Mouse (Mus musculus): ENCODE measurements around the gene Plekhg5. TPM values are rescaled to one million over a fixed set of nuclear protein-coding genes. Genes with fewer than 3 reads are reported as not detected.
A peak's percentile ranks its signal among the peaks of the same experiment; 100 is the strongest.

Plekhg5 gene
- total and polyA plus RNA-seq, 3 experiments: 11.5 to 20.5 (median 16.7) TPM

DNA sequence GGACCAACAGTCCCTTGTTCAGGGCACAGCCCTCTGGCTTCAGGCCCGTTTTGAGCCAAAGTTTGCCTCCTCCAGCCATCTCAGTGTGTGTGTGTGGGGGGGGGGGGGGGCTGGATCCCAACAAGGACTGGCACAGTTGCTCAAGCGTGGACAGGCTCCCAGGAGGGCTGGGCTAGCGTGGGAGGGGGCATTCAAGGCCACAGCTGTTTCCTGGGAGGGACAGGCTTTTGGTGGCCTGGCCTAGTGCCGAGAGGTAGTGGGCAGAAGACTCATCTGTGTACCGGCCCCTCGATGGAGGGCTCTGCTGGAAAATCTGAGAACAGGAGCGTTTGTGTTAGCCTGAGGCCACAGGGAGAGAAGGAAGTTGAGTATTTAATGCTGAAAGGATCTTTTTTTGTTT lies 7.6 kb downstream of the Plekhg5 start:
- no peaks in the 10 kb centered on the region for H3K4me1 ChIP-seq (ENCODE audit: control insufficient read depth, insufficient read depth, low read length)
- H3K27me3 ChIP-seq (ENCODE audit: control insufficient read depth, insufficient read depth, low read length): no peaks in the 10 kb centered on the region
- intact Hi-C loops (cut with DNase I): no loop called here
- H3K9ac ChIP-seq (ENCODE audit: low read depth, low read length): no peak overlapping the region
- H3K27ac ChIP-seq: no peak overlapping the region
- H3K79me2 ChIP-seq (replicated peaks; ENCODE audit: control insufficient read depth, insufficient read depth, low read length): no peaks in the 10 kb centered on the region
- 24% methylated on average over 7 of the region's 7 CpGs for WGBS
- DNase-seq: no peak
- H3K4me3 ChIP-seq: no peak overlapping the region
- TF ChIP-seq POLR2A (IDR thresholded peaks at IDR 0.05; ENCODE audit: insufficient read depth, low read depth, low read length): no peak
- no peaks in the 10 kb centered on the region for H3K36me3 ChIP-seq (ENCODE audit: control insufficient read depth, insufficient read depth, low read length)

DNA sequence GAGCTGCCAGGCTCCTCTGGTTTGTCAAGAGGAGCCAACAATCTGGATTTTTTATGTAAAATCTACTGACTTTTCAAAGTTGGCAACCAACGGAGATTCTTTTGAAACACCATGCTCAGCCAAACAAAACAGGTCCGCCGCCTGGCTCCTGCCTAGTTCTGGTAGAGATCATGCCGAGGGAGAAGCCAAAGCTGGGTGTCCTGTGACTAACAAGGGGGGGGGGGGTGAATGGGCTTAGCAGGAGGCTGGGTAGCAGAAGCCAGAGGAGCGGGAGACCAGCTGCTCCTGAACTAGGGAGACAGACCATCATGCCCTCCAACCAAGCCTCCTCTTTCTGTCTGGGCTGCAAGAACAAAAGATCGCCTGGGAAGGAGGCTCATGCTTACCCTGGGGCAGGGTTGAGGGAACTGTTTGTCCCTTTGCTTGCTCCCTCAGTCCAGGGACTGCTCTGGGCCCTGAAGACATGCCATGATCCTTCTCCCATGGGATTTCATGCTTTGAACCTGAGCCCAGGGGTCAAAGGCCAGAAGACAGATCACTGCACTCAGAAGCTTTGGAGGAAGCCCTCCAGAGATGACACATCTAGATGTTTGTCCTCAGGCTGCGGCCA lies 11.4 kb downstream of the Plekhg5 start:
- intact Hi-C loops (cut with DNase I): no loop called here

DNA sequence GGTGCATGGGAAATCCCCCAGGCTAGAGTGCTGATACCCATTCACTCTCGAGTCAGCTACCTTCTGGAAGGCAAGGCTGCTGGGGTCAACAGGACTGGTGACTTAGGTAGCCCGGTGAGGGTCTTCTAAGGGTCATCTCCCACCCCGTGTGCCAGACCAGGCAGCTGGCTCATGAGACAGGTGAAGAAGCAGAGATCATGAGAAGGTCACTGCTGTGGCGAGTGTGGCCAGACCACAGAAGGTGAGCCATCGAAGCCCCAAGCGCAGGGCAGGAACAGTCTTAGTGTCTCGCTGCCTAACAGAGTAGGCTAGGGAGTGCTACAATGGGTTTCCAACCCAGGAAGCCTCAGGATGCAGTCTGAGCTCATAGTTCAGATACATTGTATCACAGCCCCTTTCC lies 12.3 kb downstream of the Plekhg5 start:
- H3K36me3 ChIP-seq (ENCODE audit: control insufficient read depth, insufficient read depth, low read length): no peaks in the 10 kb centered on the region
- H3K4me3 ChIP-seq: no peak overlapping the region
- no peak for TF ChIP-seq POLR2A (IDR thresholded peaks at IDR 0.05; ENCODE audit: insufficient read depth, low read depth, low read length)
- TF ChIP-seq CTCF (IDR thresholded peaks at IDR 0.05): no peak
- TF ChIP-seq EP300 (IDR thresholded peaks at IDR 0.05; ENCODE audit: insufficient read depth, low read depth, low read length): no peak
- H3K9ac ChIP-seq (ENCODE audit: low read depth, low read length): no peak overlapping the region
- 88% methylated on average over 7 of the region's 7 CpGs for whole genome bisulfite sequencing
- no peak overlapping the region for H3K27ac ChIP-seq
- no peaks in the 10 kb centered on the region; the same call in 1 of the 2 replicates for H3K79me2 ChIP-seq (replicated peaks; ENCODE audit: control insufficient read depth, insufficient read depth, low read length)
- peaks cover 3% of the 10 kb centered on the region for H3K4me1 ChIP-seq (ENCODE audit: control insufficient read depth, insufficient read depth, low read length)
- DNase-seq: no peak
- intact Hi-C loops (cut with DNase I): no loop called here
- H3K27me3 ChIP-seq (ENCODE audit: control insufficient read depth, insufficient read depth, low read length): no peaks in the 10 kb centered on the region

More for the DNA sequence above, 11.4 kb downstream of the Plekhg5 start:
- DNase-seq: peak in 1 of 2 experiments; percentile 25
- no peaks in the 10 kb centered on the region; the same call in 1 of the 2 replicates for H3K79me2 ChIP-seq (replicated peaks; ENCODE audit: control insufficient read depth, insufficient read depth, low read length)
- WGBS: 64% methylated on average over 7 of the region's 7 CpGs
- H3K4me1 ChIP-seq (ENCODE audit: control insufficient read depth, insufficient read depth, low read length): peaks cover 3% of the 10 kb centered on the region
- H3K27me3 ChIP-seq (ENCODE audit: control insufficient read depth, insufficient read depth, low read length): no peaks in the 10 kb centered on the region
- H3K4me3 ChIP-seq: no peak overlapping the region
- no peaks in the 10 kb centered on the region for H3K36me3 ChIP-seq (ENCODE audit: control insufficient read depth, insufficient read depth, low read length)
- H3K27ac ChIP-seq: no peak overlapping the region
- TF ChIP-seq CTCF (IDR thresholded peaks at IDR 0.05) (no peak), EP300 (IDR thresholded peaks at IDR 0.05; ENCODE audit: insufficient read depth, low read depth, low read length) (no peak), POLR2A (IDR thresholded peaks at IDR 0.05; ENCODE audit: insufficient read depth, low read depth, low read length) (no peak)
- no peak overlapping the region for H3K9ac ChIP-seq (ENCODE audit: low read depth, low read length)

DNA sequence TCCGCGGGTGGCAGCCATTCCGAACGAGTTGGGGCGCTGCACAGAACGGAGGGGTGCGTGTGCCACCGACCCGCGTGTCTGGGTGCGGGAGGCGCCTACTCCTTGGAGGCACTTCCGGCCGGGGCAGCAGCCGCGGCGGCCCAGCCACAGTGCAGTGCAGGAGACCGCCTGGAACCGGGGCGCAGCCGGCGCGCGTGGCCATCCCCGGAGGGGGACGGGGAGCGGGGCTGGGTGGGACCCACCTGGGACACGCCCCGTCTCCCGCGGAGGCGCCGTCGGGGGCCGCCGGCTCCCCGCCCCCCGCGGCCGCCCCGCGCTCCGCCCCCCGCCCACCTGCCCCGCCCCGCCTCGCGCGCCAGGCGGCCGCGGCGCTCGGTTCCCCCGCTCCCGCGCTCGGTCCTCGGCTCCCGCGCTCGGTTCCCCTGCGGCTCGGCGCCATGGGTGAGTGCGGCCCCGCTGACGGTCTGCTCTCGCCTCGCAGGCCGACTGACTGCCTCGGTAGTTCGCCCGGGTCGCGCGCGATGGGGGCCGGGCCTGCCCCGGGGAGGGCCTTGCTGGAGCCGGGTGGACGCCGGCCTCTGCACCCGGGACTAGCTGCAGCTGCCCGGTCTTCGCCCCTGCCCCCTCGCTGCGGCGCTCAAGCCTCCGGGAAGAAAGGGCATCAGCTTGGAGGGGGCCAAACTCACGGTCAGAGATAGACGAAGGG lies 14.4 kb downstream of the Plekhg5 start:
- Histone ChIP-seq H3K79me2 (replicated peaks; ENCODE audit: control insufficient read depth, insufficient read depth, low read length) (no peaks in the 10 kb centered on the region; the same call in 1 of the 2 replicates), H3K27me3 (ENCODE audit: control insufficient read depth, insufficient read depth, low read length) (no peaks in the 10 kb centered on the region), H3K4me3 (peak overlapping the region; percentile 78), H3K36me3 (ENCODE audit: control insufficient read depth, insufficient read depth, low read length) (no peaks in the 10 kb centered on the region), H3K27ac (peak overlapping the region; percentile 80), H3K4me1 (ENCODE audit: control insufficient read depth, insufficient read depth, low read length) (peaks cover 7% of the 10 kb centered on the region), H3K9ac (ENCODE audit: low read depth, low read length) (peak overlapping the region; percentile 97)
- no peak for TF ChIP-seq EP300 (IDR thresholded peaks at IDR 0.05; ENCODE audit: insufficient read depth, low read depth, low read length)
- peak; percentile 35; the same call in 1 of the 2 replicates for TF ChIP-seq POLR2A (IDR thresholded peaks at IDR 0.05; ENCODE audit: insufficient read depth, low read depth, low read length)
- no peak for TF ChIP-seq CTCF (IDR thresholded peaks at IDR 0.05)
- WGBS: 1% methylated on average over 73 of the region's 92 CpGs
- peak; percentile 80 to 81 for DNase-seq
- intact Hi-C loops (cut with DNase I): no loop called here

DNA sequence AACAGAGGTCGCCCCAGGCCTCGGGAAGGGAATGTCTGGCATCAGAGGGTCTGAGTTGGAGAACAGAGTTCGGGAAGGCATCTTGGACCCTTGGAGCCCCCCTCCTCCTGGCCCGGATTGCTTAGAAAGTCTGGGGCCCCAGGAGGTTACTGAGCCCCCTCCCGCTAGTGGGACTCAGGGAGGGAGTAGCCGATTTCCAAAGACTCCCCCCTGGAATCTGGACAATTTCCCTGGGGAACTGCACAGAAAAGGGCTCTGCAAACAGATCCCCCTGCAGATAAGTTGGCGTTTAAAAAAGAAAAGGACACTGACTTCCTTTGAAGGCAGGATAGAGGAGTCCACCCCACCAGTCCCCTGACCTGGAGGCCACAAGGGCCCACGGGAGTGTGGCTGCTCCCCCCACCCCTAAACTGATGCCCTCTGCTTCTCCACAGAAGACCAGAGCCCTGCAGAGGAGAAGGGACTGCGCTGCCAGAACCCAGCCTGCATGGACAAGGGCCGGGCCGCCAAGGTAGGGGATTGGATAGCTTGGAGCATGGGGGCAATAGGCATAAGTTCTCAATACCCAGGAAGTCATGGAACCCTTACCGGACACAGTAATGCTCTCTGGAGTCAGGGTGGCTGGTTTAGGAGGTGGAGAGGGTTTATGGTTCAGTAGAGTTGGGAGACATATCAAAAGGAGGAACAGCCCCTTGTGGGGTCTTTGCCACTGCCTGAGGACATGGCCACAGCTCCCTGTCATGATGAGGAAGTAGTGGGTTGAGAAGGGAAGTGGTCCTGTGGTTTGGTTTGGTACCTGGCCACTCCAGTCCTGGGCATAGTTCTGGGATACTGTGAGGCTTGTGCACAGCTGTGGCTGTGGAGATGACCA lies 15.1 kb downstream of the Plekhg5 start:
- H3K27ac ChIP-seq: peak overlapping the region; percentile 80
- 13% methylated on average over 12 of the region's 12 CpGs for WGBS
- peak overlapping the region; percentile 97 for H3K9ac ChIP-seq (ENCODE audit: low read depth, low read length)
- H3K27me3 ChIP-seq (ENCODE audit: control insufficient read depth, insufficient read depth, low read length): no peaks in the 10 kb centered on the region
- DNase-seq: peak in 1 of 2 experiments; percentile 34
- H3K4me1 ChIP-seq (ENCODE audit: control insufficient read depth, insufficient read depth, low read length): peaks cover 7% of the 10 kb centered on the region
- intact Hi-C loops (cut with DNase I): no loop called here
- peak overlapping the region; percentile 78 for H3K4me3 ChIP-seq
- H3K36me3 ChIP-seq (ENCODE audit: control insufficient read depth, insufficient read depth, low read length): no peaks in the 10 kb centered on the region
- TF ChIP-seq POLR2A (IDR thresholded peaks at IDR 0.05; ENCODE audit: insufficient read depth, low read depth, low read length) (no peak), EP300 (IDR thresholded peaks at IDR 0.05; ENCODE audit: insufficient read depth, low read depth, low read length) (no peak), CTCF (IDR thresholded peaks at IDR 0.05) (no peak)
- no peaks in the 10 kb centered on the region; the same call in 1 of the 2 replicates for H3K79me2 ChIP-seq (replicated peaks; ENCODE audit: control insufficient read depth, insufficient read depth, low read length)
